Mouse (Mus musculus): ENCODE measurements at regions not wholly inside any gene's neighbourhood (a gene's known extent, or its start where the extent isn't known, plus 50 kb on each side); places are given as distances from the start of the nearest gene placed in this dataset.
A peak's percentile ranks its signal among the peaks of the same experiment; 100 is the strongest.
"Not testable (repeated sequence)": the region's sequence is repeated elsewhere in the genome, so short reads cannot be mapped to it uniquely, and the experiment has no call there.

GRCm38 (mm10) chr5:129354877-129355276 is 146.1 kb upstream of the Sfswap start:
- no peak overlapping the region for H3K9ac ChIP-seq
- no peak overlapping the region for H3K27ac ChIP-seq (replicated peaks)
- H3K9me3 ChIP-seq: no peaks in the 10 kb centered on the region
- no peak for ATAC-seq (ENCODE audit: low read depth)
- 85% methylated on average over 5 of the region's 5 CpGs for WGBS
- H3K4me2 ChIP-seq: no peak overlapping the region
- H3K4me3 ChIP-seq: no peak overlapping the region
- H3K4me1 ChIP-seq (replicated peaks): peaks cover 15% of the 10 kb centered on the region
- H3K36me3 ChIP-seq: no peaks in the 10 kb centered on the region
- H3K27me3 ChIP-seq: no peaks in the 10 kb centered on the region

- ATAC-seq (ENCODE audit: low read depth): no peak
- no peak overlapping the region for H3K27ac ChIP-seq (replicated peaks)
- no peak overlapping the region for H3K4me2 ChIP-seq
- no peaks in the 10 kb centered on the region for H3K9me3 ChIP-seq
- no peaks in the 10 kb centered on the region for H3K27me3 ChIP-seq
- no peaks in the 10 kb centered on the region for H3K36me3 ChIP-seq
- H3K4me3 ChIP-seq: no peak overlapping the region
- no peak overlapping the region for H3K9ac ChIP-seq
- 73% methylated on average over 2 of the region's 2 CpGs for WGBS
- H3K4me1 ChIP-seq (replicated peaks): no peaks in the 10 kb centered on the region
These were observed 139.5 kb upstream of the Sfswap start for GRCm38 (mm10) chr5:129361527-129361926.

- H3K9me3 ChIP-seq: no peaks in the 10 kb centered on the region
- no peak for ATAC-seq (ENCODE audit: low read depth)
- no peaks in the 10 kb centered on the region for H3K4me1 ChIP-seq (replicated peaks)
- no peaks in the 10 kb centered on the region for H3K36me3 ChIP-seq
- no peaks in the 10 kb centered on the region for H3K27me3 ChIP-seq
- no peak overlapping the region for H3K4me3 ChIP-seq
- H3K27ac ChIP-seq (replicated peaks): no peak overlapping the region
- no peak overlapping the region for H3K4me2 ChIP-seq
- WGBS: 61% methylated on average over 10 of the region's 10 CpGs
- H3K9ac ChIP-seq: no peak overlapping the region
These were observed 137.8 kb upstream of the Sfswap start for GRCm38 (mm10) chr5:129363189-129363588.

GRCm38 (mm10) chr5:129365026-129365425 is 136.0 kb upstream of the Sfswap start:
- no peaks in the 10 kb centered on the region for H3K4me1 ChIP-seq (replicated peaks)
- no peaks in the 10 kb centered on the region for H3K36me3 ChIP-seq
- H3K9ac ChIP-seq: no peak overlapping the region
- no peak overlapping the region for H3K4me2 ChIP-seq
- no peaks in the 10 kb centered on the region for H3K27me3 ChIP-seq
- WGBS: 83% methylated on average over 8 of the region's 8 CpGs
- no peaks in the 10 kb centered on the region for H3K9me3 ChIP-seq
- ATAC-seq (ENCODE audit: low read depth): no peak
- H3K27ac ChIP-seq (replicated peaks): no peak overlapping the region
- no peak overlapping the region for H3K4me3 ChIP-seq

DNA sequence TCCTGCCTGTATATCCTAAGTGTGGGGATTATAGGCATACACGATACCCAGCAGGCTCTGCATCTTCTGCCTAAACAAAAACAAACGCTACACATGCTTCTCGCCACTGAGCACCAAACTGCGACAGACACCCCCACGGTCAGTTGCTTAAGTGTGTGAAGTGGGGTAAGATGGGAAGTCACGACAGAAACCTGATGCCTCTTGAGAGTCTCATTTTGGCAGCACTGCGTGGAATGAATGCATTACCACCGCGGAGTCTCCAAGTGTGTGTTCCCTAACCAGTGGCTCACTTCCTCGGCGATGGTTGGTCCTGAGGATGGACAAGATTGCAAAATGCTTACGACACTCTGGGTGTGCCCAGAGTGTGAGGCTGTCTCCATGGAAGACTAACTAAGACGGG is 133.8 kb upstream of the Sfswap start:
- no peak overlapping the region for H3K4me2 ChIP-seq
- WGBS: 84% methylated on average over 13 of the region's 13 CpGs
- H3K9ac ChIP-seq: no peak overlapping the region
- H3K36me3 ChIP-seq: no peaks in the 10 kb centered on the region
- H3K27ac ChIP-seq (replicated peaks): no peak overlapping the region
- no peak overlapping the region for H3K4me3 ChIP-seq
- H3K9me3 ChIP-seq: no peaks in the 10 kb centered on the region
- H3K27me3 ChIP-seq: no peaks in the 10 kb centered on the region
- ATAC-seq (ENCODE audit: low read depth): no peak
- no peaks in the 10 kb centered on the region for H3K4me1 ChIP-seq (replicated peaks)

GRCm38 (mm10) chr5:129380861-129381260 is 120.2 kb upstream of the Sfswap start:
- no peak for ATAC-seq (ENCODE audit: low read depth)
- Histone ChIP-seq H3K9ac (no peak overlapping the region), H3K36me3 (no peaks in the 10 kb centered on the region), H3K27ac (replicated peaks) (no peak overlapping the region), H3K27me3 (0 out of 2 replicates have a peak, but pooled peaks cover 6% of the 10 kb centered on the region), H3K4me3 (no peak overlapping the region), H3K9me3 (peaks cover 9% of the 10 kb centered on the region; the same call in 1 of the 2 replicates), H3K4me1 (replicated peaks) (peaks cover 6% of the 10 kb centered on the region; the same call in 1 of the 2 replicates), H3K4me2 (no peak overlapping the region)
- 90% methylated on average over 7 of the region's 7 CpGs for WGBS

DNA sequence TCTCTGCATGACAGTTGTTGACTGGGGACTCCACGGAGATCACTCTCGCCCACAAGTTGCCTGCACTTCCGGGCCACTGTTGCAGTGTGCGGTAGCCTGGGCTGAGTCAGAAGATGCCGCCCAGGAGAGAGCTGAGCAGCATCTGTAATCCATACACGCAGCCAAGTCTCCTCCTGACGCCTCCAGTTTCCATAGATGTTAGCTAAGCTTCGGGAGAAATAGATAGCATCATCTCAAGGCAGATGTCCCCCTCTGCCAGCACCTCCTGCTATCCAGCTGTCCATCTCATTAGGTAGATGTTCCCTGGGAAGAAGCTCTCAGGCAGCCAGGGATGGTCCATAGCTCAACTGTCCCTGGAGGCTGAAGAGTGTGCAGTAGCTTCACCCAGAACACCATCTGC is 116.0 kb upstream of the Sfswap start:
- peaks cover 11% of the 10 kb centered on the region; the same call in 1 of the 2 replicates for H3K4me1 ChIP-seq (replicated peaks)
- no peak for ATAC-seq (ENCODE audit: low read depth)
- WGBS: 91% methylated on average over 8 of the region's 8 CpGs

GRCm38 (mm10) chr5:129385965-129386643 is 114.9 kb upstream of the Sfswap start:
- H3K27me3 ChIP-seq; H3K4me2 ChIP-seq; H3K4me3 ChIP-seq; H3K9me3 ChIP-seq; H3K9ac ChIP-seq; H3K36me3 ChIP-seq; H3K27ac ChIP-seq (replicated peaks): not testable (repeated sequence)
- H3K4me1 ChIP-seq (replicated peaks): peaks cover 17% of the 10 kb centered on the region; the same call in 1 of the 2 replicates
- ATAC-seq (ENCODE audit: low read depth): peak; percentile 90
- WGBS: 64% methylated on average over 2 of the region's 7 CpGs

More for the DNA sequence above, 116.0 kb upstream of the Sfswap start:
- Histone ChIP-seq H3K4me2 (no peak overlapping the region), H3K4me3 (no peak overlapping the region), H3K36me3 (no peaks in the 10 kb centered on the region), H3K9ac (no peak overlapping the region), H3K27me3 (no peaks in the 10 kb centered on the region; the same call in 1 of the 2 replicates), H3K9me3 (no peaks in the 10 kb centered on the region), H3K27ac (replicated peaks) (no peak overlapping the region)

DNA sequence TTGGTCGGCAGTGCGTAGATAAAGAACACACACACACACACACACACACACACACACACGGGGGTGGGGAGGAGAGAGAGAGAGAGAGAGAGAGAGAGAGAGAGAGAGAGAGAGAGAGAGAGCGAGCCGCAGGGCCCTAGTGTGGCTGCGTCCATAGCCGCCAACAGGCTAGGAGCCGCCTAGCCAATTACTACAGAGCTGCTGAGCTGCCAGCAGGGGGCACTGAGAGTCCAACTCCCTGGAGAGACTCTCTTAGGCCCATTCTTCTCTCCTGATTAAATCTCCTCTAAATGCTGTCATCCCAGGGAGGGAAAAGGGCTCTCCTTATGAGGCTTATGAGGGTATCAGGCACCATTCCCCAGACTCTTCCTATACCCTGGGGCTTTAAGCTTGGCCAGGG is 114.3 kb upstream of the Sfswap start:
- peak; percentile 93 for ATAC-seq (ENCODE audit: low read depth)
- H3K9me3 ChIP-seq: not testable (repeated sequence)
- WGBS: no CpG with 5 or more reads among the region's 8 CpGs

DNA sequence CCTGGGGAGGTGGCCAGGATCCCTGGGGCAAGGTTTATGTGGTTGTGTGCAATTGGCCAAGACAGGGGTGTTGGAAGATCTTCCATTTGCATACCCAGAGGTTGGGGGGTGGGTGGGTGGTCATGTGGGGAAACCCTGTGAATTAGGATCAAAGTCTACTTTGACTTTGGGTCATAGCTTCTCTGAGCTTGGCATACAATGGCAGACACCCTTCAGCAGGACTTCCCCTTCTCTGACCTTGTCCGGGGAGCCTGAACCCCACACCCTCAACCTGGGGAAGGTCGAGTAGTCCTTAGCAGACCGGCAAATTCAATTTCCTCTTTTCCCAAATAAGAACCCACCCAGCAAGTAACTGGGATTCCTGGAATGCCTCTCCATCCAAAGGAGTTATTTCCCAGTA is 113.7 kb upstream of the Sfswap start:
- H3K36me3 ChIP-seq: no peaks in the 10 kb centered on the region
- no peak overlapping the region for H3K9ac ChIP-seq
- H3K27me3 ChIP-seq: no peaks in the 10 kb centered on the region; the same call in 1 of the 2 replicates
- 71% methylated on average over 3 of the region's 3 CpGs for WGBS
- H3K4me1 ChIP-seq (replicated peaks): 0 out of 2 replicates have a peak, but pooled peaks cover 11% of the 10 kb centered on the region
- no peak overlapping the region for H3K27ac ChIP-seq (replicated peaks)
- H3K4me3 ChIP-seq: no peak overlapping the region
- ATAC-seq (ENCODE audit: low read depth): no peak
- H3K9me3 ChIP-seq: no peaks in the 10 kb centered on the region
- no peak overlapping the region for H3K4me2 ChIP-seq

More for the DNA sequence above, 114.3 kb upstream of the Sfswap start:
- 0 out of 2 replicates have a peak, but pooled peaks cover 12% of the 10 kb centered on the region for H3K4me1 ChIP-seq (replicated peaks)
- not testable (repeated sequence) for H3K27me3 ChIP-seq; H3K27ac ChIP-seq (replicated peaks); H3K9ac ChIP-seq; H3K36me3 ChIP-seq; H3K4me3 ChIP-seq; H3K4me2 ChIP-seq

GRCm38 (mm10) chr5:129390921-129391371 is 110.1 kb upstream of the Sfswap start:
- Histone ChIP-seq H3K4me1 (replicated peaks) (0 out of 2 replicates have a peak, but pooled peaks cover 11% of the 10 kb centered on the region), H3K27ac (replicated peaks) (no peak overlapping the region), H3K36me3 (no peaks in the 10 kb centered on the region), H3K27me3 (no peaks in the 10 kb centered on the region; the same call in 1 of the 2 replicates), H3K4me2 (no peak overlapping the region), H3K9ac (no peak overlapping the region), H3K4me3 (no peak overlapping the region), H3K9me3 (no peaks in the 10 kb centered on the region)
- ATAC-seq (ENCODE audit: low read depth): no peak
- WGBS: 79% methylated on average over 4 of the region's 4 CpGs

- no peak for ATAC-seq (ENCODE audit: low read depth)
- Histone ChIP-seq H3K27ac (replicated peaks) (no peak overlapping the region), H3K4me2 (no peak overlapping the region), H3K27me3 (no peaks in the 10 kb centered on the region; the same call in 1 of the 2 replicates), H3K36me3 (no peaks in the 10 kb centered on the region), H3K9ac (no peak overlapping the region), H3K4me3 (no peak overlapping the region), H3K4me1 (replicated peaks) (0 out of 2 replicates have a peak, but pooled peaks cover 7% of the 10 kb centered on the region), H3K9me3 (no peaks in the 10 kb centered on the region)
- WGBS: 85% methylated on average over 2 of the region's 2 CpGs
These were observed 107.9 kb upstream of the Sfswap start for GRCm38 (mm10) chr5:129393150-129393549.
